Mouse (Mus musculus): ENCODE data around the gene Myo16. TPM values are rescaled to one million over a fixed set of nuclear protein-coding genes. Genes with fewer than 3 reads are reported as not detected.

Gene Myo16
- polyA plus RNA-seq, 1 experiment, result 0.66 TPM

- Histone ChIP-seq H3K4me1 (replicated peaks; ENCODE audit: control insufficient read depth, insufficient read depth, low read length) (no peaks in the 10 kb centered on the region), H3K36me3 (ENCODE audit: control insufficient read depth, insufficient read depth, low read length) (no peaks in the 10 kb centered on the region), H3K4me3 (ENCODE audit: control insufficient read depth, insufficient read depth, low read length) (no peak overlapping the region), H3K27me3 (ENCODE audit: control insufficient read depth, insufficient read depth, low read length) (no peaks in the 10 kb centered on the region), H3K27ac (ENCODE audit: control insufficient read depth, insufficient read depth, low read length) (no peak overlapping the region)
- 84% methylated on average over 4 of the region's 4 CpGs for WGBS
- no peak for DNase-seq
- TF ChIP-seq POLR2A (IDR thresholded peaks at IDR 0.05; ENCODE audit: control insufficient read depth, extremely low read depth, insufficient read depth, low read length, poor library complexity) (no peak), CTCF (IDR thresholded peaks at IDR 0.05; ENCODE audit: borderline replicate concordance, control insufficient read depth, extremely low read depth, insufficient read depth, low read length, poor library complexity) (no peak)
Measured at GRCm38 (mm10) chr8:10168326-10168725, 14.6 kb downstream of the Myo16 start.

- no peaks in the 10 kb centered on the region for H3K4me1 ChIP-seq (replicated peaks; ENCODE audit: control insufficient read depth, insufficient read depth, low read length)
- TF ChIP-seq POLR2A (IDR thresholded peaks at IDR 0.05; ENCODE audit: control insufficient read depth, extremely low read depth, insufficient read depth, low read length, poor library complexity), result no peak
- TF ChIP-seq CTCF (IDR thresholded peaks at IDR 0.05; ENCODE audit: borderline replicate concordance, control insufficient read depth, extremely low read depth, insufficient read depth, low read length, poor library complexity), result no peak
- no peaks in the 10 kb centered on the region for H3K27me3 ChIP-seq (ENCODE audit: control insufficient read depth, insufficient read depth, low read length)
- H3K27ac ChIP-seq (ENCODE audit: control insufficient read depth, insufficient read depth, low read length), result no peak overlapping the region
- no peak overlapping the region for H3K4me3 ChIP-seq (ENCODE audit: control insufficient read depth, insufficient read depth, low read length)
- no peak for DNase-seq
- H3K36me3 ChIP-seq (ENCODE audit: control insufficient read depth, insufficient read depth, low read length), result no peaks in the 10 kb centered on the region
- 47% methylated on average over 3 of the region's 3 CpGs for WGBS
Measured at GRCm38 (mm10) chr8:10169894-10170293, 16.2 kb downstream of the Myo16 start.

GRCm38 (mm10) chr8:10171321-10171720, 17.6 kb downstream of the Myo16 start:
- no peaks in the 10 kb centered on the region for H3K27me3 ChIP-seq (ENCODE audit: control insufficient read depth, insufficient read depth, low read length)
- no peaks in the 10 kb centered on the region for H3K4me1 ChIP-seq (replicated peaks; ENCODE audit: control insufficient read depth, insufficient read depth, low read length)
- DNase-seq, result no peak
- H3K27ac ChIP-seq (ENCODE audit: control insufficient read depth, insufficient read depth, low read length), result no peak overlapping the region
- no peak overlapping the region for H3K4me3 ChIP-seq (ENCODE audit: control insufficient read depth, insufficient read depth, low read length)
- no peak for TF ChIP-seq POLR2A (IDR thresholded peaks at IDR 0.05; ENCODE audit: control insufficient read depth, extremely low read depth, insufficient read depth, low read length, poor library complexity)
- TF ChIP-seq CTCF (IDR thresholded peaks at IDR 0.05; ENCODE audit: borderline replicate concordance, control insufficient read depth, extremely low read depth, insufficient read depth, low read length, poor library complexity), result no peak
- H3K36me3 ChIP-seq (ENCODE audit: control insufficient read depth, insufficient read depth, low read length), result no peaks in the 10 kb centered on the region
- WGBS, result 84% methylated on average over 2 of the region's 2 CpGs

GRCm38 (mm10) chr8:10172278-10172677, 18.6 kb downstream of the Myo16 start:
- H3K27me3 ChIP-seq (ENCODE audit: control insufficient read depth, insufficient read depth, low read length), result no peaks in the 10 kb centered on the region

GRCm38 (mm10) chr8:10173033-10173747, 19.5 kb downstream of the Myo16 start:
- H3K27me3 ChIP-seq (ENCODE audit: control insufficient read depth, insufficient read depth, low read length), result no peaks in the 10 kb centered on the region
- WGBS, result 73% methylated on average over 9 of the region's 9 CpGs
- no peak for DNase-seq
- H3K4me3 ChIP-seq (ENCODE audit: control insufficient read depth, insufficient read depth, low read length), result no peak overlapping the region
- no peaks in the 10 kb centered on the region for H3K36me3 ChIP-seq (ENCODE audit: control insufficient read depth, insufficient read depth, low read length)
- no peak overlapping the region for H3K27ac ChIP-seq (ENCODE audit: control insufficient read depth, insufficient read depth, low read length)
- no peaks in the 10 kb centered on the region for H3K4me1 ChIP-seq (replicated peaks; ENCODE audit: control insufficient read depth, insufficient read depth, low read length)
- TF ChIP-seq POLR2A (IDR thresholded peaks at IDR 0.05; ENCODE audit: control insufficient read depth, extremely low read depth, insufficient read depth, low read length, poor library complexity) (no peak), CTCF (IDR thresholded peaks at IDR 0.05; ENCODE audit: borderline replicate concordance, control insufficient read depth, extremely low read depth, insufficient read depth, low read length, poor library complexity) (no peak)

More at GRCm38 (mm10) chr8:10172278-10172677, 18.6 kb downstream of the Myo16 start:
- WGBS, result 89% methylated on average over 3 of the region's 3 CpGs
- no peak overlapping the region for H3K27ac ChIP-seq (ENCODE audit: control insufficient read depth, insufficient read depth, low read length)
- DNase-seq, result no peak
- H3K4me1 ChIP-seq (replicated peaks; ENCODE audit: control insufficient read depth, insufficient read depth, low read length), result no peaks in the 10 kb centered on the region
- H3K36me3 ChIP-seq (ENCODE audit: control insufficient read depth, insufficient read depth, low read length), result no peaks in the 10 kb centered on the region
- no peak for TF ChIP-seq POLR2A (IDR thresholded peaks at IDR 0.05; ENCODE audit: control insufficient read depth, extremely low read depth, insufficient read depth, low read length, poor library complexity)
- no peak overlapping the region for H3K4me3 ChIP-seq (ENCODE audit: control insufficient read depth, insufficient read depth, low read length)

- 78% methylated on average over 5 of the region's 5 CpGs for WGBS
- DNase-seq, result no peak
- no peaks in the 10 kb centered on the region for H3K36me3 ChIP-seq (ENCODE audit: control insufficient read depth, insufficient read depth, low read length)
- TF ChIP-seq CTCF (IDR thresholded peaks at IDR 0.05; ENCODE audit: borderline replicate concordance, control insufficient read depth, extremely low read depth, insufficient read depth, low read length, poor library complexity), result no peak
- no peak for TF ChIP-seq POLR2A (IDR thresholded peaks at IDR 0.05; ENCODE audit: control insufficient read depth, extremely low read depth, insufficient read depth, low read length, poor library complexity)
- no peak overlapping the region for H3K4me3 ChIP-seq (ENCODE audit: control insufficient read depth, insufficient read depth, low read length)
- H3K27me3 ChIP-seq (ENCODE audit: control insufficient read depth, insufficient read depth, low read length), result no peaks in the 10 kb centered on the region
- H3K4me1 ChIP-seq (replicated peaks; ENCODE audit: control insufficient read depth, insufficient read depth, low read length), result no peaks in the 10 kb centered on the region
- no peak overlapping the region for H3K27ac ChIP-seq (ENCODE audit: control insufficient read depth, insufficient read depth, low read length)
Measured at GRCm38 (mm10) chr8:10174201-10174840, 20.6 kb downstream of the Myo16 start.

Measured in thymus, adult 2 months (tissue).